Mouse (Mus musculus) intestine, postnatal 0 days (tissue): ENCODE measurements around the gene Trpm6. TPM values are rescaled to one million over a fixed set of nuclear protein-coding genes. Genes with fewer than 3 reads are reported as not detected.
A peak's percentile ranks its signal among the peaks of the same experiment; 100 is the strongest.

Experiments used
- ATAC-seq: fragments of 200-750 bp; cut with Nextera tagmentation; 2 replicates; pipeline ENCODE4 v1.8.0; 2017; ENCODE audit warnings: mild to moderate bottlenecking, moderate TSS enrichment, moderate library complexity
- H3K27ac ChIP-seq: fragments of 300-500 bp; sonication (generic); 2 replicates; pipeline ENCODE4 v1.5.1; 2014; ENCODE audit warnings: mild to moderate bottlenecking, low read depth, low read length, moderate library complexity
- H3K27me3 ChIP-seq: fragments of 300-500 bp; sonication (generic); replicated peaks from 2 replicates; pipeline ENCODE4 v1.6.1; 2014; ENCODE audit warnings: low read length, mixed read lengths; ENCODE audit not compliant: control insufficient read depth, insufficient read depth
- H3K36me3 ChIP-seq: fragments of 300-500 bp; sonication (generic); 2 replicates; pipeline ENCODE4 v1.6.1; 2014; ENCODE audit warnings: mild to moderate bottlenecking, moderate library complexity; ENCODE audit not compliant: control insufficient read depth, insufficient read depth
- H3K4me1 ChIP-seq: fragments of 300-500 bp; sonication (generic); replicated peaks from 2 replicates; pipeline ENCODE4 v1.6.1; 2014; ENCODE audit warnings: antibody characterized with exemption, low read length, mixed read lengths; ENCODE audit not compliant: control insufficient read depth, insufficient read depth
- H3K4me2 ChIP-seq: fragments of 300-500 bp; sonication (generic); replicated peaks from 2 replicates; pipeline ENCODE4 v1.6.1; 2014; ENCODE audit warnings: low read depth, mild to moderate bottlenecking, moderate library complexity
- H3K4me3 ChIP-seq: fragments of 300-500 bp; sonication (generic); 2 replicates; pipeline ENCODE4 v1.5.1; 2014; ENCODE audit warnings: low read depth, low read length
- H3K9ac ChIP-seq: fragments of 300-500 bp; sonication (generic); 2 replicates; pipeline ENCODE4 v1.6.1; 2014; ENCODE audit warnings: mild to moderate bottlenecking, low read depth, low read length
- H3K9me3 ChIP-seq: fragments of 300-500 bp; sonication (generic); 2 replicates; pipeline ENCODE4 v1.6.1; 2016; ENCODE audit warnings: mixed run types; ENCODE audit not compliant: control insufficient read depth
- CTCF ChIP-seq: sonication (generic); IDR thresholded peaks from 2 replicates; pipeline ENCODE4 v1.5.1; 2016; ENCODE audit warnings: low read depth, mild to moderate bottlenecking, control low read depth, antibody characterized with exemption, moderate library complexity
- WGBS: fragments of 180-500 bp; shearing (Covaris S2); extraction: QIAGEN DNeasy Blood & Tissue Kit; methylation state at CpG from one replicate; pipeline ENCODE4 v1.1.7; 2014; 5-methylcytosine and 5-hydroxymethylcytosine counted together
- polyA plus RNA-seq: library from polyadenylated mRNA; unstranded; fragments of >200 nt; fragmentation: Nextera tagmentation; extraction: Ambion mirVana; gene quantifications from 2 replicates; pipeline ENCODE4 v1.2.1, GENCODE M21; 2015

Gene Trpm6
- polyA plus RNA-seq, 1 experiment from 2014 or later: 0.08 TPM

GRCm38 (mm10) chr19:18873709-18874644, 124.2 kb downstream of the Trpm6 start:
- 65% methylated on average over 16 of the region's 16 CpGs for WGBS
- Histone ChIP-seq H3K27ac (no peak overlapping the region), H3K4me3 (no peak overlapping the region), H3K9me3 (no peaks in the 10 kb centered on the region), H3K36me3 (no peaks in the 10 kb centered on the region), H3K4me1 (no peaks in the 10 kb centered on the region), H3K4me2 (no peak overlapping the region), H3K9ac (no peak overlapping the region), H3K27me3 (no peaks in the 10 kb centered on the region)
- no peak for TF ChIP-seq CTCF
- no peak for ATAC-seq

- Histone ChIP-seq H3K9me3 (no peaks in the 10 kb centered on the region), H3K9ac (no peak overlapping the region), H3K4me1 (no peaks in the 10 kb centered on the region), H3K27me3 (no peaks in the 10 kb centered on the region), H3K4me2 (no peak overlapping the region), H3K27ac (no peak overlapping the region), H3K36me3 (no peaks in the 10 kb centered on the region), H3K4me3 (no peak overlapping the region)
- no peak for TF ChIP-seq CTCF
- ATAC-seq: no peak
- 55% methylated on average over 4 of the region's 4 CpGs for WGBS
Observed at GRCm38 (mm10) chr19:18879264-18879663, 129.5 kb downstream of the Trpm6 start.

DNA sequence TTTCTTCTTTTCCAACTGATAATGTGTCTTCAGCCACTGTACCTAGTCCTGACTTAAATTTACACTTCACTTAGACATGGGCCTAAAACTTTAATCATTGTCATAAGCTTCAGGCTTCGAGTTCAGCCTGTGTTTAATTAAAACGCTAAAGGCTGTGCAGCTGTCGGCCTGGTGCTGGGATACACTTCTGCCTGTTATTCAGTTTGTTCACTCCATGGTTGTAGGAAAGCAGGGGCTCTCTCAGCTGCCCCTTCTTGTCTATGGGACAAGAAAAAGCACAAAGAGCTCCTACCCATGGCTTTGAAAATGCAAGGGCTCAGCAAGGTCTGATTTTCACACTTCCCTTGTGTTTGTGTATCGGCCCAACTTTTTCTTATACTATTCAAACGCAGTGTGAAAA, 131.4 kb downstream of the Trpm6 start:
- no peak for TF ChIP-seq CTCF
- no peak overlapping the region for H3K4me2 ChIP-seq
- no peak overlapping the region for H3K9ac ChIP-seq
- H3K36me3 ChIP-seq: no peaks in the 10 kb centered on the region
- no peaks in the 10 kb centered on the region for H3K27me3 ChIP-seq
- 76% methylated on average over 5 of the region's 5 CpGs for WGBS
- H3K9me3 ChIP-seq: no peaks in the 10 kb centered on the region
- H3K27ac ChIP-seq: no peak overlapping the region
- no peak overlapping the region for H3K4me3 ChIP-seq
- ATAC-seq: no peak
- H3K4me1 ChIP-seq: no peaks in the 10 kb centered on the region

GRCm38 (mm10) chr19:18887646-18888407, 138.0 kb downstream of the Trpm6 start:
- Histone ChIP-seq H3K27me3 (no peaks in the 10 kb centered on the region), H3K4me1 (peaks cover 4% of the 10 kb centered on the region), H3K9ac (no peak overlapping the region), H3K27ac (no peak overlapping the region), H3K4me2 (no peak overlapping the region), H3K9me3 (no peaks in the 10 kb centered on the region), H3K36me3 (no peaks in the 10 kb centered on the region), H3K4me3 (no peak overlapping the region)
- no peak for ATAC-seq
- TF ChIP-seq CTCF: no peak
- 53% methylated on average over 11 of the region's 11 CpGs for WGBS

- no peak overlapping the region for H3K27ac ChIP-seq
- WGBS: 51% methylated on average over 13 of the region's 13 CpGs
- no peaks in the 10 kb centered on the region for H3K36me3 ChIP-seq
- ATAC-seq: no peak
- no peak overlapping the region for H3K9ac ChIP-seq
- H3K4me1 ChIP-seq: peaks cover 4% of the 10 kb centered on the region
- peak overlapping the region; percentile 41; the same call in 1 of the 2 replicates for H3K4me2 ChIP-seq
- no peak overlapping the region for H3K4me3 ChIP-seq
- H3K27me3 ChIP-seq: no peaks in the 10 kb centered on the region
- no peak for TF ChIP-seq CTCF
- no peaks in the 10 kb centered on the region for H3K9me3 ChIP-seq
Observed at GRCm38 (mm10) chr19:18888491-18889116, 138.8 kb downstream of the Trpm6 start.

DNA sequence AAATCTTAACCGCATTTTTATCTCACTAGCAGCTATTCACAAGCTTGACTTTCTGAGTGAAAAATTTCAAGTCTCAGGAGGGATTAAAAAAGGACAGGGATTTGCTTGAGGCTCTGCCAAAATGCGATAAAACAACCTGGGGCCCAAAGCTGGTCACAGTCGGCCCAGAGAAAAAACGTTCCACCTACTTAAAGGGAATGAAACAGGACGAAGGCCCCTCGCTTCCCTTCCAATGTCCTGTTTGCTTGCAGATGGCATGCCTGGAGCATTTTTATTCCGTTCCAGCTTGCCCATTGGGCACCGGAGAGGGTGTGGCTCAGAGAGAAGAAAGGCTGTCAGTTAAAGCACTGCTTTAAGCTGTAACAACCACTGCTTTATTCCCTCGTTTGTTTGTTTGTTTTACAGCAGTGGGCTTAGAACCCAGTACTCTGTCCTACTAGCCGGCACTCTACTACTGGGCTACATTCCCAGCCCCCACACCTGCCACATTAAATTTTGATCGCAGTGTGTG, 139.4 kb downstream of the Trpm6 start:
- Histone ChIP-seq H3K27me3 (no peaks in the 10 kb centered on the region), H3K4me1 (peaks cover 4% of the 10 kb centered on the region), H3K36me3 (no peaks in the 10 kb centered on the region), H3K9me3 (no peaks in the 10 kb centered on the region), H3K4me2 (peak overlapping the region; percentile 41; the same call in 1 of the 2 replicates), H3K4me3 (no peak overlapping the region), H3K27ac (no peak overlapping the region), H3K9ac (no peak overlapping the region)
- no peak for ATAC-seq
- 16% methylated on average over 11 of the region's 11 CpGs for WGBS
- no peak for TF ChIP-seq CTCF
